Mouse (Mus musculus): ENCODE measurements around the gene Atad1. TPM values are rescaled to one million over a fixed set of nuclear protein-coding genes. Genes with fewer than 3 reads are reported as not detected.

Gene Atad1
- polyA plus RNA-seq, 1 experiment, result 10.4 TPM

- Histone ChIP-seq H3K79me3 (ENCODE audit: low read depth) (no peaks in the 10 kb centered on the region), H3K4me3 (ENCODE audit: insufficient read depth, poor library complexity, severe bottlenecking) (no peak overlapping the region), H3K27me3 (ENCODE audit: control insufficient read depth, insufficient read depth, insufficient read length) (peaks cover 12% of the 10 kb centered on the region), H3K79me2 (ENCODE audit: control insufficient read depth, insufficient read depth) (no peaks in the 10 kb centered on the region), H3ac (ENCODE audit: control insufficient read depth, insufficient read length, low read depth) (no peak overlapping the region), H3K36me3 (ENCODE audit: control insufficient read depth, insufficient read depth) (no peaks in the 10 kb centered on the region)
- TF ChIP-seq MAX (IDR thresholded peaks at IDR 0.05) (no peak), MYOD1 (IDR thresholded peaks at IDR 0.05; ENCODE audit: control insufficient read depth, insufficient read length, low read depth) (no peak), CTCF (IDR thresholded peaks at IDR 0.05; ENCODE audit: control insufficient read depth, insufficient read depth, insufficient read length) (no peak), CEBPB (IDR thresholded peaks at IDR 0.05; ENCODE audit: low read depth) (no peak), USF1 (IDR thresholded peaks at IDR 0.05; ENCODE audit: low read depth) (no peak)
These were observed 101.2 kb downstream of the Atad1 start for GRCm38 (mm10) chr19:32638276-32638903.

- no peaks in the 10 kb centered on the region for H3K36me3 ChIP-seq (ENCODE audit: control insufficient read depth, insufficient read depth)
- no peak for TF ChIP-seq MAX (IDR thresholded peaks at IDR 0.05)
- TF ChIP-seq CEBPB (IDR thresholded peaks at IDR 0.05; ENCODE audit: low read depth), result no peak
- TF ChIP-seq MYOD1 (IDR thresholded peaks at IDR 0.05; ENCODE audit: control insufficient read depth, insufficient read length, low read depth), result no peak
- H3K79me2 ChIP-seq (ENCODE audit: control insufficient read depth, insufficient read depth), result no peaks in the 10 kb centered on the region
- no peak overlapping the region for H3ac ChIP-seq (ENCODE audit: control insufficient read depth, insufficient read length, low read depth)
- peaks cover 12% of the 10 kb centered on the region for H3K27me3 ChIP-seq (ENCODE audit: control insufficient read depth, insufficient read depth, insufficient read length)
- H3K79me3 ChIP-seq (ENCODE audit: low read depth), result no peaks in the 10 kb centered on the region
- H3K4me3 ChIP-seq (ENCODE audit: insufficient read depth, poor library complexity, severe bottlenecking), result no peak overlapping the region
These were observed 102.0 kb downstream of the Atad1 start for GRCm38 (mm10) chr19:32637357-32638275.

GRCm38 (mm10) chr19:32634916-32635315 lies 104.7 kb downstream of the Atad1 start:
- Histone ChIP-seq H3K79me3 (ENCODE audit: low read depth) (no peaks in the 10 kb centered on the region), H3K27me3 (ENCODE audit: control insufficient read depth, insufficient read depth, insufficient read length) (peaks cover 12% of the 10 kb centered on the region), H3K79me2 (ENCODE audit: control insufficient read depth, insufficient read depth) (no peaks in the 10 kb centered on the region), H3K36me3 (ENCODE audit: control insufficient read depth, insufficient read depth) (no peaks in the 10 kb centered on the region), H3K4me3 (ENCODE audit: insufficient read depth, poor library complexity, severe bottlenecking) (no peak overlapping the region), H3ac (ENCODE audit: control insufficient read depth, insufficient read length, low read depth) (no peak overlapping the region)
- no peak for TF ChIP-seq MYOD1 (IDR thresholded peaks at IDR 0.05; ENCODE audit: control insufficient read depth, insufficient read length, low read depth)
- TF ChIP-seq MYOG (IDR thresholded peaks at IDR 0.05; ENCODE audit: control insufficient read depth, extremely low read depth, insufficient read length), result no peak
- no peak for TF ChIP-seq USF1 (IDR thresholded peaks at IDR 0.05; ENCODE audit: low read depth)
- TF ChIP-seq MAX (IDR thresholded peaks at IDR 0.05), result no peak
- TF ChIP-seq CEBPB (IDR thresholded peaks at IDR 0.05; ENCODE audit: low read depth), result no peak
- TF ChIP-seq FOSL1 (IDR thresholded peaks at IDR 0.05; ENCODE audit: insufficient read depth, low read length, poor library complexity, severe bottlenecking), result no peak
- TF ChIP-seq CTCF (IDR thresholded peaks at IDR 0.05; ENCODE audit: control insufficient read depth, insufficient read depth, insufficient read length), result no peak

GRCm38 (mm10) chr19:32628572-32629132 lies 110.9 kb downstream of the Atad1 start:
- H3ac ChIP-seq (ENCODE audit: control insufficient read depth, insufficient read length, low read depth), result no peak overlapping the region
- H3K79me3 ChIP-seq (ENCODE audit: low read depth), result no peaks in the 10 kb centered on the region
- no peak for TF ChIP-seq MAX (IDR thresholded peaks at IDR 0.05)
- no peak for TF ChIP-seq MYOD1 (IDR thresholded peaks at IDR 0.05; ENCODE audit: control insufficient read depth, insufficient read length, low read depth)
- no peak for TF ChIP-seq CTCF (IDR thresholded peaks at IDR 0.05; ENCODE audit: control insufficient read depth, insufficient read depth, insufficient read length)
- TF ChIP-seq FOSL1 (IDR thresholded peaks at IDR 0.05; ENCODE audit: insufficient read depth, low read length, poor library complexity, severe bottlenecking), result no peak
- no peak for TF ChIP-seq CEBPB (IDR thresholded peaks at IDR 0.05; ENCODE audit: low read depth)
- H3K79me2 ChIP-seq (ENCODE audit: control insufficient read depth, insufficient read depth), result no peaks in the 10 kb centered on the region
- H3K36me3 ChIP-seq (ENCODE audit: control insufficient read depth, insufficient read depth), result no peaks in the 10 kb centered on the region
- no peaks in the 10 kb centered on the region for H3K27me3 ChIP-seq (ENCODE audit: control insufficient read depth, insufficient read depth, insufficient read length)
- no peak overlapping the region for H3K4me3 ChIP-seq (ENCODE audit: insufficient read depth, poor library complexity, severe bottlenecking)

- no peaks in the 10 kb centered on the region for H3K79me2 ChIP-seq (ENCODE audit: control insufficient read depth, insufficient read depth)
- TF ChIP-seq FOSL1 (IDR thresholded peaks at IDR 0.05; ENCODE audit: insufficient read depth, low read length, poor library complexity, severe bottlenecking), result no peak
- H3K36me3 ChIP-seq (ENCODE audit: control insufficient read depth, insufficient read depth), result no peaks in the 10 kb centered on the region
- H3K4me3 ChIP-seq (ENCODE audit: insufficient read depth, poor library complexity, severe bottlenecking), result no peak overlapping the region
- H3K27me3 ChIP-seq (ENCODE audit: control insufficient read depth, insufficient read depth, insufficient read length), result no peaks in the 10 kb centered on the region
- no peak overlapping the region for H3ac ChIP-seq (ENCODE audit: control insufficient read depth, insufficient read length, low read depth)
- H3K79me3 ChIP-seq (ENCODE audit: low read depth), result no peaks in the 10 kb centered on the region
These were observed 112.0 kb downstream of the Atad1 start for GRCm38 (mm10) chr19:32627631-32628030.

Data from C2C12 (cell line).